Mouse (Mus musculus) right cerebral cortex, postnatal 14 days (tissue): ENCODE measurements at regions not wholly inside any gene's neighbourhood (a gene's known extent, or its start where the extent isn't known, plus 50 kb on each side); places are given as distances from the start of the nearest gene placed in this dataset.
A peak's percentile ranks its signal among the peaks of the same experiment; 100 is the strongest.
"Not testable (repeated sequence)": the region's sequence is repeated elsewhere in the genome, so short reads cannot be mapped to it uniquely, and the experiment has no call there.

Source experiments
- DNase-seq: peaks from one replicate; pipeline ENCODE4 v3.0.0; 2022

DNA sequence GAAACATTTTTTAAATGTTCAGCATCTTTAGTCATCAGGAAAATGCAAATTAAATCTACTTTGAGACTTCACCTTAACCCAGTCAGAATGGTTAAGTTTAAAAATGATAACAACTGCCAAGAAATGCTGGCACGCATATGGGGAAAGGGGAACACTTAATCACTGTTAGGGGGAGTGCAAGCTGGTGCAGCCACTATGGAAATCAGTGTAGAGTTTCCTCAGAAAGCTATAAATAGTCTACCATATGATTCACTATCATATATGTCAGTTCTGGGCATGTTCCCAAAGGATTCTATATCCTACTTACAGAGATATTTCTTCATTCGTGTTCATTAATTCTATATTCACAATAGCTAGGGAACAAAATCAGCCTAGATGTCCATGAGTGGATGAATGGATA is 61.6 kb upstream of the Tra2b start:
- DNase-seq: no peak

DNA sequence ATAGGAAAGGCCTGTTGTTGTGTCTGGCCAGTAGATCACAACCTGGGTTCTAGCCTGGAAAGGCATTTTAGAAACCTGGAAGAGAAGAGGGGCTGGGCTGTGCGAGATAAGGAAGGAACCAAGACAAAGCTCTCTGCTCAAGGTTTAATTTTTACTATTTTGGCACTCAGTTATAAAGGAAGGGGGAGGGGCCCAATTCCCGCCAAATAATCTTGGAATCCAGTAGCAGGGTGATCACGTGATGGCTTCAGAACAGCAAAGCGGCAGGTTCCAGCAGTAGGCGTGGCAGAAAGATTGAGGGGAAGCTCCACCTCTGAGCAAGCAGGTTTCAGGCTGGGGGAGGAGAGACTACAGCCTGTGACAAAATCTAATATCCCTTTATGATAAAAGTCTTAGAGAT is 59.4 kb upstream of the Tra2b start:
- not testable (repeated sequence) for DNase-seq

- peak; percentile 12 for DNase-seq
Observed at GRCm38 (mm10) chr16:22316251-22316711, 50.5 kb upstream of the Tra2b start.
